Comparison of ENCODE assay signal across 22 mouse cellular contexts in genomic region chr1:134551869-134552268, GRCm38 (mm10). TPM values are rescaled to one million over a fixed set of nuclear protein-coding genes. Genes with fewer than 3 reads are reported as not detected.
"Had no signal": no experiment of that assay in that cellular context is flagged by ENCODE, and none has a peak within 500 bp of the region (broad histone marks: within the 10 kb centered on the region; RNA-seq: fewer than 3 reads in every experiment).

No protein-coding gene starts in this region.

- H3K4me3 ChIP-seq: limb, embryonic 12.5 days; limb, embryonic 15.5 days; megakaryocyte, embryonic 14.5 days; midbrain, embryonic 10.5 days; midbrain, embryonic 13.5 days; myocyte; neural tube, embryonic 13.5 days had no signal

- H3K9ac ChIP-seq: limb, embryonic 12.5 days; limb, embryonic 15.5 days; liver, embryonic 14.5 days; liver, postnatal 0 days; lung, embryonic 14.5 days; midbrain, embryonic 13.5 days; neural tube, embryonic 13.5 days had no signal

- H3K4me2 ChIP-seq: limb, embryonic 12.5 days; limb, embryonic 15.5 days; liver, embryonic 11.5 days; lung, embryonic 14.5 days; midbrain, embryonic 13.5 days; neural tube, embryonic 13.5 days had no signal

- ATAC-seq: liver, postnatal 0 days; lung, postnatal 0 days; midbrain, embryonic 13.5 days; midbrain, embryonic 16.5 days had no signal

- DNase-seq: kidney, adult 9 months; kidney, postnatal 14 days; kidney, postnatal 4 days; left cerebral cortex, postnatal 4 days; liver, postnatal 0 days; lung, embryonic 14.5 days; thymus, adult 18-20 months; thymus, postnatal 4 days had no signal

- H3K9me3 ChIP-seq: limb, embryonic 12.5 days; limb, embryonic 15.5 days; megakaryocyte, embryonic 14.5 days; midbrain, embryonic 10.5 days; midbrain, embryonic 13.5 days; neural tube, embryonic 13.5 days had no signal

- H3K27me3 ChIP-seq: limb, embryonic 12.5 days; limb, embryonic 15.5 days; megakaryocyte, embryonic 14.5 days; neural tube, embryonic 13.5 days had no signal

- H3K36me3 ChIP-seq: limb, embryonic 12.5 days; limb, embryonic 15.5 days; midbrain, embryonic 10.5 days; midbrain, embryonic 13.5 days; neural tube, embryonic 13.5 days had no signal

- H3K27ac ChIP-seq: limb, embryonic 12.5 days; limb, embryonic 15.5 days; liver, embryonic 14.5 days; midbrain, embryonic 10.5 days; midbrain, embryonic 13.5 days; neural tube, embryonic 13.5 days had no signal

RNA-seq across cellular contexts. Expression of gene Mgat4e, which starts 2.4 kb away (rescaled TPM):
- polyA plus RNA-seq: kidney, embryonic 16.5 days; limb, embryonic 12.5 days; limb, embryonic 15.5 days; liver, embryonic 11.5 days; liver, embryonic 14.5 days; liver, postnatal 0 days; lung, embryonic 14.5 days; lung, postnatal 0 days; midbrain, embryonic 10.5 days; midbrain, embryonic 13.5 days; midbrain, embryonic 16.5 days; myocyte; neural tube, embryonic 13.5 days; small intestine, adult 2 months; spleen, adult 2 months had no signal
